Mouse (Mus musculus) fibroblast of lung, adult 2 months (primary cell): ENCODE data around the gene Srprb.
A peak's percentile ranks its signal among the peaks of the same experiment; 100 is the strongest.
"Not testable (repeated sequence)": the region's sequence is repeated elsewhere in the genome, so short reads cannot be mapped to it uniquely, and the experiment has no call there.

Experiments used
- DNase-seq: peaks from one replicate; pipeline ENCODE4 v3.0.0-alpha.2; 2011; ENCODE audit warnings: low read depth

The Srprb gene

GRCm38 (mm10) chr9:103208802-103209423 lies 7.0 kb upstream of the Srprb start:
- DNase-seq: no peak

- peak; percentile 72 for DNase-seq
Observed at GRCm38 (mm10) chr9:103207846-103208245, 5.9 kb upstream of the Srprb start.

DNA sequence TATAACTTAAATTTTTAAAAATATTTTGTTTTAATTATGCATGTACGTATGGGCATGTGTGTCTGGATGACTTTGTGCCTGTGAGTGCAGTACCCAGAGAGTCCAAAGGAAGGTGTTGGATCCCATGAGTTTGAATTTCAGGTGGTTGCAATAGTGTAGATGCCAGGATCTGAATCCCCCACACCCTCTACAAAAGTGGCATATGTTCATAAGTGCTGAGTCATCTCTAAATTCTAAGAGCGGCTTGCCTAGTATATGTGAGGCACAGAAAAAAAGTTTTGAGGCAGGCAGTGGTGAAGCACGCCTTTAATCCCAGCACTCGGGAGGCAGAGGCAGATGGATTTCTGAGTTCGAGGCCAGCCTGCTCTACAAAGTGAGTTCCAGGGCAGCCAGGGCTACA lies 3.8 kb upstream of the Srprb start:
- DNase-seq: no peak

GRCm38 (mm10) chr9:103188416-103188815 lies 13.5 kb downstream of the Srprb start:
- DNase-seq: no peak

DNA sequence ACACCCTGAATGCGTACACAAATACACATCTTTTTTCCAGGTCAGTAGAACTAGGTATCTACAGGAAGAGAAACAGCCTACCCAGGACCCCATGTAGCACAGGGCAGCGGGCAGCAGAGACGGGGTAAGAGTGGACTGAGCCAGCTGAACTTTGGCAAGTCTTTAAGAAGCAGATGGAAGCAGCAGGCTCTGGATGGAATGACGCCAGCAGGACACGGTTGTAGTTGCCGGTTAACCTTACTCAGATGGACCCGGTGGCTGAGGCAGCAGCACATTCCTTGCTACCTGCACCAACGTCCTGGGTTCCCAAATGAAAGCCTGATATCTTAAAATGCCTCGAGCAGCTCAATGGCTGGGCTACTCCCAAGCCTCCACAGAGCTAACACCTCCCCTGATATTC lies 15.2 kb downstream of the Srprb start:
- DNase-seq: no peak

DNA sequence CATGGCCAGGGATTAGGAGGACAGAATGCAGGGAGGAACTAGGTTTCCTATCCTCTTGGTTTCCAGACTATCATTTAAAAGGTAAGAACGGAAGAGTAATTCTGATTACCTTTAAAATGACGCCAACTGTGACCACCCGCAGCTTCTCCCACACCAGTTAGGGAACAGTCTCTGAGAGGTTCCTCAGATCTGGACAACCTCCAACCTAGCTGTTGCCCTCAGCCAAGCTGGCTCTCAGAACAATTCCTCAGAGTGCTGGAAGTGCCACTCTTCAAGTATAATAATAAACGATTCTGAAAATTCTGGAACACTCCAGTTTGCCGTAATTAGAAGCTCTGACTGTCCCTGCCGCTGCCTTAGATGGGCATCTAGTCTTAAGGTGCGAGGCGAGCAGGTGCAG lies 16.0 kb downstream of the Srprb start:
- no peak for DNase-seq

GRCm38 (mm10) chr9:103184855-103185254 lies 17.1 kb downstream of the Srprb start:
- no peak for DNase-seq

DNA sequence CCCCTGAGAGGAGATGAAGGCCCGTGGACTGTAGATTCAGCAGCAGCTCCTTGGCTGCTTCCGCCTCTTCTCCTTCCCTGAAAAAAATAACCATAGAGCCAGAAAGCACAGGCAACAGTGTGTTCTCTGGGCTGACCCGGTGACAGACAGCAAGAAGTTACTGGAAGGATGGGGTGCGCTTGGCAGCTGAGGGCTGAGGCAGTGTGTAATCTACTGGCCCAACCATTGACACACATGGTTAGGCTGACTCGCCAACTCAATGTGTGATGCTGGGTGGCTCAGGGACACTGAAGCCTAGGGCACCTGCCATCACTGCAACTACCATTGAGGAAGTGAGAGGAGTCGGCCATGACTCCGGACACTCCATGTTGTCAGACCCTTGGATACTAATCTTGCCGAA lies 20.1 kb downstream of the Srprb start:
- DNase-seq: no peak

- DNase-seq: peak; percentile 24
Observed at GRCm38 (mm10) chr9:103180807-103181565, 21.0 kb downstream of the Srprb start.

DNA sequence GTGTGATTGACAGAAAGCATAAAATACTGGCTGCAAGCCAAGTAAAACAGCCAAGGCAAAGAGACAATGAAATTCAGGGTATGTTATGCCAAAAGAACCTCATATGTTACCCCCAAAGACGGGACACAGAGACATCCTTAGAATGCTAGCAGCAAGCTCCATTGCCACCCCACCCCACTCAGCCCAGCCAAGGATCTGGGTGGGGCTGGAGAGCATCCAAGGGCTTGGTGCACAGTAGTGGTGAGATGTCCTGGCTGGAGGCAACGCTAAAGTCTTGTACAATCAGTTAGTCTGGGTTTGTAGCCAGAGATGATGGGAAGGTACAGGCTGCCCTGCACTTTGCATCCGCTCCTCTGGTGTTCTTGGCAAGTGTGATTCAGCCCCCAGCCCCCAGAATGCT lies 21.6 kb downstream of the Srprb start:
- DNase-seq: peak; percentile 27

GRCm38 (mm10) chr9:103175692-103176091 lies 26.2 kb downstream of the Srprb start:
- DNase-seq: no peak

- no peak for DNase-seq
Observed at GRCm38 (mm10) chr9:103174771-103175519, 27.0 kb downstream of the Srprb start.

DNA sequence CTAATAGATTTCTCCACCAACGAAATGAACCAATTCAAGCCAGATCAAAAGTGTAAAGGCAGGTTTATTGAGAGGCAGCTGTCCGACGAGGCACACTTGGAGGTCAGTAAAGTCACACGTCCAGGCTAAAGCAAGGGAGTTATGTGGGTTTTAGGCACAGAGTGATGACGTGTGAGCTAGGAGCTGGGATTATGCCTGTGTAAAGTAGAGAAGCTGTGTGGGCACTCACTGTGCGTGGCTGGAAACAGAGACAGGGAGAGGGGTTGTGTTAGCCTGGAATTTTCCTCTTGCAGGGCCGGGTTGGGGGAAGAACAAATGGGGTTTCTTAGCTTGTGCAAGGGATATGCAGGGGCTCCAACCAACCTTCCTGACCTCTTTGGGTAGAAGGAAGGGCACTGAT lies 33.2 kb downstream of the Srprb start:
- no peak for DNase-seq

GRCm38 (mm10) chr9:103168046-103168445 lies 33.9 kb downstream of the Srprb start:
- no peak for DNase-seq

DNA sequence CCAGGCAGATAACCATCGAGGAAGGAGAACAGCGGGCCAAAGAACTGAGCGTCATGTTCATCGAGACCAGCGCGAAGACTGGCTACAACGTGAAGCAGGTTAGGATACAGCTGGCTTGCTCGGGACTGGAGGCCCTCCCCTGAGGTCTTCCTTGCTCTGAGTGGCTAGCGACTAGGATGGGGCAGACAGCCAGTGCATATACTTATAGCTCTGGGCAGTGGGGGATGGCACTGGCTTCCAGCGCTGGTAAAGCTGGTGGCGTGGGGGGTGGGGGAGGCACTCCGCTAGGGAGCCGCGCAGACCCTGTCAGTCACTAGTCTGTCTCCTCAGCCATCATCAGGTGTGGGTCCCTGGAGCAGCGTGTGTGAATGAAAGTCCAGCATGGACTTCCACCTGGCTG lies 38.1 kb downstream of the Srprb start:
- DNase-seq: no peak

DNA sequence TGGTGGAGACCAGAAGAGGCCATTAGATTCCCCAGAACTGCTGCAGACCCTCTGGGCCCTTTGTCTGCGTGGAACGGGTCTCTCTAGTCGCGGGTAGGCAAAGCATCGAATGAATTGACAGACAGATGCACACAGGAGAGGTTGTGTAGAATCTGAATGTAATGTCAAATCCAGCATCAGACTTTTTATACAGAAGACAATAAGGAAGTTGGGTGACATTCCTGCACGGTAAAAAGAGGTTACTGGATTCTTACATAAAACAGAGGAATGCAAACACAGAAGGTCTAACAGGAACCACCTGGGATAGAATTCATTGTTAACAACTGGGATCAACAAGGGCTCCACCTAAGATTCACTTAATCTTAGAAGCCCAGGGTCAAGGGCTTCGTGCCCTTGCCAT lies 46.8 kb downstream of the Srprb start:
- DNase-seq: not testable (repeated sequence)

GRCm38 (mm10) chr9:103154568-103154967 lies 47.4 kb downstream of the Srprb start:
- DNase-seq: no peak

DNA sequence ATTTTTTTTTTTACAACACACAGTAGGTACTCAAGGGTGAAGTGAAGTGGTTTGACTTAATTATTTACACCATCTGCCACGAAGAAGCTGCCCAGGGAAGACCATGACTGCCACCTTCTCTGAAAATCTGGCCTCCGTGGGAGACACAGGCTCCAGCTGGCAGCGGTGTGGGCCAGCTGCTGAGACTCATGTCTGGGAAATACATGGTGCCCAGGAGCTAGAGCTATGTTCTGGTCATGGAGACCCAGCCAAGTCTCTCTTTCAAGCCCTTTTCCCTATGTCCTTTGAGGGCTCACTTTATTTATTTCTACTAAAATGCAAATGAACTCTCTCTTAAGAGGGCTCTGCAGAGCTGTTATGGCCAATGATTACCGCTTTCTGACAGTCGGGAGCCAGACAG lies 48.7 kb downstream of the Srprb start:
- DNase-seq: no peak

DNA sequence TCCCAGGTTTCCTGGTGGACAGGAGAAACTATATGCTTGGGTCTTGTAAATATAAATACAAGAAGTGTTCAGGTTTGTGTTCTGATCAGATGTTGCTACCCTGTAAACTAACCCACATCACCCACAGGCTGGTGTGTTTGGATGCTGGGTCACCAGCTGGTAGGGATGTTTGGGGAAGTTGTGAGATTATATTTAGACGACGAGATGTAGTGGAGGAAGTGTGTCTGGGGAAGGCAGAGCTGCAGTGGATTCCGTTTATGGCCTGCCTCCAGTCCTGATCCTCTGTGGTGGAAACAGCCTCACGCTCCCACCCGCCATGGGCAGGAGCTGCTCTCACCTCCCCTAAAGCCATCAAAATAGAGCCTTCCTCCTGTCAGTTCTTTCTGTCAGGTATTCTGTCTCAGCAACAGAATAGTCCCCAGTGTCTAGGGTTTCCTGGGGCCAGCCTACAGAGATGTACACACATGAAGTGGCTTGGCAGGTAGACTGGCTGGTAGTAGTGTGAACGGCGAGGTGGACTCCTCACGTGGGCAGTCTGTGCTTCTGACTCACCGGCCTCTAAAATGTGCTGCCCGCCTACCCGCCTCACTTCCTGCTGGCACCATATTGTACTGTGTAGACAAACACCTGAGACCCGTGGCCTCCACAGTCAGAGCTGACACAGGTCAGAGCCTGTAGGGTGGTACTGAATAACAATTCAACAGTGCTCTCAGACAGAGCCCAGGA lies 52.7 kb downstream of the Srprb start:
- DNase-seq: no peak

DNA sequence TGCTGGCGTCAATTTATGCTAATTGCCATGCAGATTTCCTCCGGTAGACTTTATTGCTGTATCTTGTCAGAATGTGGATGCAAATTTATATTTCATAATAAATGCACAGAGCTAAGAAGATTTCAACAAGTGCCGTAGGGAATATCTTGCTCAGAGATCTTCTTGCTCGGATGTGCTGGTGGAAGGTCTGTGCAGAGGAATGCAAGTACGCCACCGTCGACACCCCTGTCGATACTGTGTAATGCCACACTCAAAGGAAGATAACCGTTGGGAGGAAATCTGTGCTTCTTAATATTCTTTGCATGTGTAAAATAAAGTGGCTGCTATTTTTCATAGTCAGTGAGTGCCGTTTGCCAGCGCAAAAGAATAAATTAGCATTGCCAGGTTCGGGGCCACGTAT lies 54.8 kb downstream of the Srprb start:
- no peak for DNase-seq

DNA sequence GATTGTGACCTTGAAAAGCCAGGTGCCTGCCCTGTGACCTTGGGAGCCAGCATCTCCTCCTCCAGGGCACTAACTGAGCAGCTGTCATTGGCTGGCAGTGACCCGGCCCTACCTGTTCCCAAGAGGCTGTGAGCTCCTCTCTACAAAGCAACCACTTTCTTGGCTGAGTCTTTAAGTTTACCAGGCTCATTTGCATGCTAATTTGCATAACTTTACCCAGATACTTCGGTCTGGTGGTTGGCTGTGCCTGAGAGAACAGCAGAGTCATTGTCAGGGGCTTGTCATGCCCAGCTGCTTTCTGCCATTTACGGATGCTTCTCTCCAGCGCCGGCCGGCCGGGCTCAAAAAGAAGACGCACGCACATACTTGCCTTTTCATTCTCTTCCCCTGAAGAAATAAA lies 55.2 kb downstream of the Srprb start:
- no peak for DNase-seq

DNA sequence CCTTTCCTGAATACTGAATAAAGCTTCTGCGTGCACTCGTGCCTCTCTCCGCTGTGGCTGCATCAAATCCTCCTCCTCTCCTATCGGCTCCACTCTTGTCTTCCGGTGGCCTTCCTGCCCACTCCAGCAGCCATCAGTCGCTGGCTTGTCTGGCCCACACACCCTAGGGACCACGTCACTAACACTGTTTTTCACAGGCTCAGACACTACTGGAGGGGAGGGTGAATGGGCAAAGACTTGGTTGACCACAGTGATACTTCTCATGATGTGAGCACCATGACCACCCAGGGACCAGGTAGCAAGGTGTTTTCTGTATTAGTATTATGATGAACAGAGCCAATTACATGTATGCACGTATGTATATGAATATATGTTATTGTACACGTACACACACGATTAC lies 55.7 kb downstream of the Srprb start:
- no peak for DNase-seq

DNA sequence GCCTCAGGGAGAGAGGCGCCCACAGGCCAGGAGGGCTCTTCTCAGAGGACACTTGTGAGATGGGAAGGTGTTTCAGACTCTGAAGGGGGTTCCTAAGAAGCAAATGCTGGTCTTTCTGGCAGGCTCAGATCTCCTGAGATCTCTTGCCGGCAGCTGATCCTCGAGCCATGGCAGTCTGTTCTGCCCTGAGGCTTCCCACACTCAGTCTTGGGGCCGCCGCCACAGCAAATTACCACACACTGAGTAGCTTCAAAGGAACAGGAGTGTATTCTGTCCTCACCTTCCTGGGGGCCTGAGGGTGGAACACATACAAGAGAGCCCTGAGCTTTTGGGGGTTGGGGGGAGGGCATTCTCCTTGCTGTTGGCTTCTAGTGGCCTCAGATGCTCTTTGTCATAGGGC lies 56.6 kb downstream of the Srprb start:
- DNase-seq: no peak
